Mouse (Mus musculus): ENCODE results near the gene Iqcn.

- TF ChIP-seq POLR2A (IDR thresholded peaks at IDR 0.05; ENCODE audit: low read depth, low read length) (no peak), CTCF (IDR thresholded peaks at IDR 0.05; ENCODE audit: borderline replicate concordance, insufficient read depth, low read length) (no peak)
These were observed 7.0 kb downstream of the Iqcn start for GRCm38 (mm10) chr8:70710296-70710695.
